Mouse (Mus musculus) cortical plate, adult 2 months (tissue): ENCODE measurements at regions not wholly inside any gene's neighbourhood (a gene's known extent, or its start where the extent isn't known, plus 50 kb on each side); places are given as distances from the start of the nearest gene placed in this dataset.

Source experiments
- CTCF ChIP-seq: fragments of 200-500 bp; IDR thresholded peaks from 2 replicates; pipeline ENCODE4 v1.5.1; 2011; ENCODE audit warnings: mild to moderate bottlenecking, control low read depth, low read length; ENCODE audit not compliant: insufficient read depth; ENCODE audit errors: extremely low read depth
- POLR2A ChIP-seq: fragments of 200-500 bp; IDR thresholded peaks from 2 replicates; pipeline ENCODE4 v1.6.1; 2011; ENCODE audit warnings: mild to moderate bottlenecking, low read length, control low read depth; ENCODE audit not compliant: insufficient read depth; ENCODE audit errors: extremely low read depth

DNA sequence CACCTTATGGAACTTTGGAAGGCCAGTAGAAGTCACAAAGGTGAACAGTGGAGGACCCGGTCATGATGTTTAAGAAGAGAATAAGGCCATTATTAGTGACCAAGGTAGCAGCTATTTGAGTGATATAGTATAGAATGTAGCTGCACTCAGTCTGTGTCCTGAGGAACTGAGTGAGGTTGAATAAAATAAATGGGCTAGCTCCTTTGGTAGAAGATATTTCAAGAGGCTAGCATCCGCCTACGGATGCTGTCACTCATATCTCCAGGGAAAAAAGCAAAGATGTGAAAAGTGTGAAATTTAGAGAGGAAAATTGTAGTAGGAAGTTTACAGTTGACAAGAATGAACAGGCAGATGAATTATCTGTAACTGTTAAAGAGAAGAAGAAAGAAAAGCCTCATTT lies 956.6 kb downstream of the Adgrl3 start:
- no peak for TF ChIP-seq CTCF
- TF ChIP-seq POLR2A = no peak
